12 mouse cellular contexts compared by ENCODE assay signal in the genomic region with DNA sequence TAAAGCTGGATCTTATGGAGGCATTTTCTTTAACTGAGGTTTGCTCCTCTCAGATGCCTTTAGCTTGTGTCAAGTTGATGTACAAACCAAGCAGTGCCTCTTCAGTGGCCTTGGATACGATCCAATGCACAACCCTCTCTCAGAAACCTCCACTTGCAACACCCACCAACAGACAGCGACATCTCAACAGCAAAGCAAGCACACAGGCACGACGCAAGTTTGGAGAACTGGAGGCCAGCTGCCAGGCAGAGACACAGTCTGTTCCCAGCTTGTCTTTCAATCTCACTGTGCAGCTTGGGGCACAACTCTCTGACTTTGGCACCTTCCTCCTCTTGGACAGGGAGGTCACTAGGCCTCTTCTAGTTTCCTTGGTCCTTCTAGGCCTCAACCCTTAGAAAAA.
A peak's percentile ranks its signal among the peaks of the same experiment; 100 is the strongest.
DNase-seq lines count a peak whose midpoint lies in the region; TF ChIP-seq lines count a peak whose summit lies in the region.
"Had no signal": no experiment of that assay in that cellular context is flagged by ENCODE, and none has a peak within 500 bp of the region (broad histone marks: within the 10 kb centered on the region; RNA-seq: fewer than 3 reads in every experiment).

No protein-coding gene starts in this region.

- 90% methylated on average over 4 of the region's 4 CpGs for WGBS in limb, embryonic 10.5 days

- DNase-seq in gastrocnemius, adult 2 months = peak; percentile 42
- no peak for DNase-seq in gastrocnemius, postnatal 14 days
- peak; percentile 42 to 52 for DNase-seq in right cerebral cortex, postnatal 10 days (ENCODE audit: low spot score in 2 of 2)
- DNase-seq in right cerebral cortex, postnatal 14 days = no peak
- no peak for DNase-seq in limb, embryonic 10.5 days (ENCODE audit: low spot score)
- DNase-seq in neural tube, embryonic 10.5 days (ENCODE audit: extremely low spot score, low spot score) = no peak
- DNase-seq in yolk sac, embryonic 10.5 days (ENCODE audit: low spot score) = no peak
- DNase-seq in thymus, postnatal 36 days = no peak
- DNase-seq: cerebellum, adult 9-11 months; gastrocnemius, postnatal 10 days had no signal

- H3K9me3 ChIP-seq in limb, embryonic 10.5 days (replicated peaks) = no peaks in the 10 kb centered on the region
- H3K9me3 ChIP-seq: limb, embryonic 15.5 days; neural tube, embryonic 13.5 days had no signal

- H3K27ac ChIP-seq in gastrocnemius, adult 2 months = peak overlapping the region; percentile 38; the same call in 1 of the 2 replicates
- H3K27ac ChIP-seq in limb, embryonic 10.5 days = 0 out of 2 replicates have a peak overlapping the region, but pooled peaks have one; percentile 4
- H3K27ac ChIP-seq: limb, embryonic 15.5 days; neural tube, embryonic 13.5 days had no signal

- no peaks in the 10 kb centered on the region for H3K27me3 ChIP-seq in limb, embryonic 10.5 days (ENCODE audit: low read depth, poor library complexity, severe bottlenecking)
- H3K27me3 ChIP-seq: limb, embryonic 15.5 days; neural tube, embryonic 13.5 days had no signal

- TF ChIP-seq CTCF in gastrocnemius, adult 2 months (IDR thresholded peaks at IDR 0.05) = no peak

- peaks cover 17% of the 10 kb centered on the region for H3K4me1 ChIP-seq in limb, embryonic 10.5 days
- H3K4me1 ChIP-seq: neural tube, embryonic 13.5 days had no signal

- intact Hi-C loops in gastrocnemius, adult 2 months (cut with DNase I) = no loop called here
- intact Hi-C loops in gastrocnemius, postnatal 14 days (cut with DNase I; ENCODE audit: low total_unique reads) = no loop called here

- peak overlapping the region; percentile 34 for H3K4me3 ChIP-seq in gastrocnemius, adult 2 months
- no peak overlapping the region for H3K4me3 ChIP-seq in limb, embryonic 10.5 days
- H3K4me3 ChIP-seq: limb, embryonic 15.5 days; neural tube, embryonic 13.5 days had no signal

- H3K36me3 ChIP-seq in limb, embryonic 10.5 days = no peaks in the 10 kb centered on the region
- H3K36me3 ChIP-seq: limb, embryonic 15.5 days; neural tube, embryonic 13.5 days had no signal

Comparison
In these comparisons a context has a peak if more than half of its experiments do, and no peak if none do; other contexts are left out.
1. DNase-seq: peak in gastrocnemius, adult 2 months (single experiment) and right cerebral cortex, postnatal 10 days (2 of 2); none in gastrocnemius, postnatal 14 days (single experiment), right cerebral cortex, postnatal 14 days (single experiment), limb, embryonic 10.5 days (single experiment), neural tube, embryonic 10.5 days (single experiment), yolk sac, embryonic 10.5 days (single experiment) and thymus, postnatal 36 days (0 of 2).